Mouse (Mus musculus): ENCODE measurements around the gene Ezr.
"Not testable (repeated sequence)": the region's sequence is repeated elsewhere in the genome, so short reads cannot be mapped to it uniquely, and the experiment has no call there.

Gene Ezr

GRCm38 (mm10) chr17:6707422-6707821, 75.2 kb downstream of the Ezr start:
- DNase-seq (ENCODE audit: low read depth): not testable (repeated sequence)

GRCm38 (mm10) chr17:6706448-6706847, 76.1 kb downstream of the Ezr start:
- not testable (repeated sequence) for DNase-seq (ENCODE audit: low read depth)

DNA sequence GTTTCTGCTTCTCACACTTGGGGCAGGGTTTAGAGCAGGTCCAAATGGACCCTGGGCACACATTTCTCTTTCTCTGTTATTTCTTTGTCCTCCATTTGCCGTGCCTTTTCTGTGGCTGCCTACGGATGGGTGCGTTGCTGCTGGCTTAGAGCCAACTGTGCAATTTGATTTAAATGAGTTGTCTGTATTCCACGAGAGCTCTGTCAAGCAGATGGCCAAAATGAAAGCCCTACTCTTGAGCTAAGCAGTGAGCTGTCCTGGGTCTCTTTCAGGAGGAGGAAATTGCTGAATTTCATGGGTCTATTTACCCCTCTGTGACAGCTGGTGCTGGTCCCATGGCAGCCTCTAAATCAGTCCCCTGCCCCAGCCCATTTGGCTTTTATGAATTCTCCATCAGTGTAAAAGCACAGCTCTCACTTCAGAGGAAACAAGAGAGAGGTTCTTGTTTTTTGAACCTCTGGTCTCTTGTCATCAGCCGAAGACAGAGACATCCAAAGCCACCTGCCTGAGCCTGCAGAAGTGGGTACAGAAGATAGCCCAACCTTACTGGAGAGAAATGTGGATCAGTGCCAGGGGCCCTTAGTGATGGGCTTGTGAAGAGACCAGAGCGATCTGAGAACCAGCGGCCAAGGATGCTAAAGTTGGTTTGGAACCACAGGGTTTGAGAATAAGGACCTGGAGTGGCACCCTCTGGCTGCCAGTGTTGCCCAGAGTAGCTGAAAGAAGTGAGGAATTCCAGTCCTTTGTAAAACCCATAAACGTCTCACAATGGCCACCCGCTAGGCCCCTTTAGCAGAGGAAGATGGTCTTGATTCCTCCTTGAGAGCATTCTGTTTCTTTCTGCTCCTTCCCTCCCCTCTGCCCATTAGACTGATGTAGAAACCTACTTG, 79.0 kb downstream of the Ezr start:
- not testable (repeated sequence) for DNase-seq (ENCODE audit: low read depth)

- DNase-seq (ENCODE audit: low read depth): not testable (repeated sequence)
Observed at GRCm38 (mm10) chr17:6702625-6703221, 79.9 kb downstream of the Ezr start.

DNA sequence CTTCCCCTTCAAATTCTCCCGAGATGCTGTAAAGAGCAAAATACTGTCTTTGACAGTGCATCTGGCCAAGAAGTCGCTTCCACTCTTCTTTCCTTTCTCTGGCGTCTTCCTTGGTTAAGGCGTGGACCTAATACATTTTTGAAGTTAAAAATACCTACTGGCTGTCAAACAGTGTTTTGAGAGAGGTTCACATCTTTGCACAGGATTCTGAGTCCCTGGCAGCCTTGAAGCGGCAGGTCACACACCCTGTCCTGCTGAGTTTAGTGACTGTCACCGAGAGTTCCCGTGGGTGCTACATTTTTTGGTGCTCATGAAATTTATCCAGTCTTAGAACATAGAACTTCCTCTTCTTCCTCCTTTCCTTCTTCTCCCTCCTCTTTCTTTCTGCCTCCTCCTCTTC, 82.5 kb downstream of the Ezr start:
- not testable (repeated sequence) for DNase-seq (ENCODE audit: low read depth)

- not testable (repeated sequence) for DNase-seq (ENCODE audit: low read depth)
Observed at GRCm38 (mm10) chr17:6699502-6699901, 83.1 kb downstream of the Ezr start.

- DNase-seq (ENCODE audit: low read depth): peak; percentile 63
Observed at GRCm38 (mm10) chr17:6697224-6697775, 85.3 kb downstream of the Ezr start.

DNA sequence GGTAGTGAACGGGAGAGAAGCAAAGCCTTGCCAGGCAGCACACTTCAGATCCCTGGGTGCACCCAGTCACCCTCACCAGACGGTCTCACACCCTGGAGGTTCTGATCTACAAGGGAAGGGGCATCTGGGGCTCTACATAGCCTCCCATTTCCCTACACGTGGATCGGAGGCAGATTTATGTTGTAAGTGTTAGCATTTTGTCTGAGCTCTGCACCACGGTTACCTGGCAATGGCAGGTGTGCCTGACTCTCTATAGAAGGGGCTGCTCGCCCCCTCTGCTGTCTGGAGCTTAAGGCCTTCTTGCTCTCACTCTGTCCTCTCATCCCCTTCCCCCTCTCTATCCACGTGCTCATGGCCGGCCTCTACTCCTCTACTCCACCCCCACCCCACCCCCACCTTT, 86.1 kb downstream of the Ezr start:
- DNase-seq (ENCODE audit: low read depth): not testable (repeated sequence)

- not testable (repeated sequence) for DNase-seq (ENCODE audit: low read depth)
Observed at GRCm38 (mm10) chr17:6695712-6696111, 86.9 kb downstream of the Ezr start.

DNA sequence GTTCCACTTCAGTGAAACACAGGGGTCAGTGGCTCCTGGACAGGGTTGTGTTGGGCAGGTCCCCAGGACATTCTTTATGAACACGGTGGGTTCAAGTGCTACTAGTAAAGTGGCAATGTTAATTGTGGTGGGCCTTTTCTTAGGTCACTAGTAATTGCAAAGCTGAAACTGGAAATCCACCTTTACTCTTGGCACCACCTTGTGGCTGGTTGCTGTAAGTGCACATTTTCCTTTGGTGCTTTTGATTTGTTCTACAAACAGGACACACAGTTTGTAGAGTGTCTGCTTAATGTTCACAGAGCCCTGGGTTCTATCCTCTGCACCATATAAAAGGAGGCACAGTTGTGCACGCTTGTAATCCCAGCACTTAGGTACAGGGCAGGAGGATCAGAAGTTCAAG, 91.0 kb downstream of the Ezr start:
- peak; percentile 76 for DNase-seq (ENCODE audit: low read depth)

GRCm38 (mm10) chr17:6689344-6689743, 93.2 kb downstream of the Ezr start:
- not testable (repeated sequence) for DNase-seq (ENCODE audit: low read depth)

Measured in NIH3T3 (cell line).